Mouse (Mus musculus): ENCODE measurements around the gene Poll. TPM values are rescaled to one million over a fixed set of nuclear protein-coding genes. Genes with fewer than 3 reads are reported as not detected.

Poll gene
- 14.5 and 14.6 TPM in 2 replicates for polyA plus RNA-seq (2012; rRNA removed)

DNA sequence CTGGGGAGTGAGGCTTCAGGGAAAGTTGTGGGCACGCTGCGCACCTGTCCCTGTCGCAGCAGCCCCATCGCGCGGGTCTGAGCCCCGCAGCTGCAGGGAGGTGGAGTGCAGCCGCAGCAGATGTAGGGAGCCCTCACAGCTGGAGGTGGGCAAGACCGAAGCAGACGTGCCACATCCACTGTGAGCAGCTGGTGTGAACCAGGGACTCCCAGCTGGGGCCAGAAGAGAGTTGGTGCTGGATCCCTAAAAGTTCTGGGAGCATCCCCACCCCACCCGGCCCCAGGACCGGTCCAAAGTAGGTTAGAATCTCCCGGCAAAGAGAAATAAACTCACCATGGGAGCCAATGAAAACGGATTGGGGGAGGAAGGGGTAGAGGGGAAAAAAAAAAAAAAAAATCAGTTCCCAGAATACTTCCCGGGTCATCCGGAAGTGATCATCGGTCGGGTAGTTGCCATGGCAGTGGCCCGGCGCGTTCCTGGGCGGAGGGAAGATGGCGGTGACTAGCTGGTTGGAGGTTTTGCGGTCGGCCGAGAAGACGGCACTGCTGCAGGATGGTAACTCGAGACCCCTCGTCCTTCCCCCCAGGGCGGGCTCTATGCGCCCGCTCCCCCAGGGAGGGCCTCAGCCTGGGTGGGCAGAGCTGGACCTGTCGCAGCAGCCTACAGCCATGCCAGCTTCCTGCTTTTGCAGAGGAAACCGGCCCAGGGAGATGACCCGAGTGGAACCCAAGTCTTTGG lies at the start of gene Poll, which contains the start of gene Gm17018:
Gene Poll (minus strand): TSS at position 379 of the 738 bp plus-strand sequence.
Gene Gm17018 (plus strand): TSS at position 463 of the 738 bp plus-strand sequence.
- WGBS: under 1% methylated on average over 35 of the region's 35 CpGs
- H3K27ac ChIP-seq (ENCODE audit: insufficient read depth, low read length): no peak within 1 kb of the TSS
- peak; percentile 70; the same call in 1 of the 2 replicates for TF ChIP-seq POLR2A (IDR thresholded peaks at IDR 0.05; ENCODE audit: borderline replicate concordance, insufficient read depth, low read length)
- TF ChIP-seq CTCF (IDR thresholded peaks at IDR 0.05; ENCODE audit: borderline replicate concordance, insufficient read depth, low read depth, low read length): no peak
- H3K4me3 ChIP-seq (replicated peaks; ENCODE audit: insufficient read depth, low read depth, low read length): peak within 1 kb of the TSS; percentile 70
- peak; percentile 85 for DNase-seq
- no peaks in the 10 kb centered on the region for H3K4me1 ChIP-seq (ENCODE audit: control insufficient read depth, insufficient read depth, low read length)
- no peaks in the 10 kb centered on the region for H3K27me3 ChIP-seq (ENCODE audit: control insufficient read depth, insufficient read depth, low read length)

GRCm38 (mm10) chr19:45608648-45609339 lies 48.5 kb upstream of the Poll start:
- no peak for TF ChIP-seq POLR2A (IDR thresholded peaks at IDR 0.05; ENCODE audit: borderline replicate concordance, insufficient read depth, low read length)
- TF ChIP-seq CTCF (IDR thresholded peaks at IDR 0.05; ENCODE audit: borderline replicate concordance, insufficient read depth, low read depth, low read length): no peak
- Histone ChIP-seq H3K4me3 (replicated peaks; ENCODE audit: insufficient read depth, low read depth, low read length) (no peak overlapping the region), H3K4me1 (ENCODE audit: control insufficient read depth, insufficient read depth, low read length) (peaks cover 8% of the 10 kb centered on the region), H3K27me3 (ENCODE audit: control insufficient read depth, insufficient read depth, low read length) (no peaks in the 10 kb centered on the region), H3K27ac (ENCODE audit: insufficient read depth, low read length) (no peak overlapping the region)
- WGBS: 61% methylated on average over 13 of the region's 13 CpGs
- DNase-seq: no peak

DNA sequence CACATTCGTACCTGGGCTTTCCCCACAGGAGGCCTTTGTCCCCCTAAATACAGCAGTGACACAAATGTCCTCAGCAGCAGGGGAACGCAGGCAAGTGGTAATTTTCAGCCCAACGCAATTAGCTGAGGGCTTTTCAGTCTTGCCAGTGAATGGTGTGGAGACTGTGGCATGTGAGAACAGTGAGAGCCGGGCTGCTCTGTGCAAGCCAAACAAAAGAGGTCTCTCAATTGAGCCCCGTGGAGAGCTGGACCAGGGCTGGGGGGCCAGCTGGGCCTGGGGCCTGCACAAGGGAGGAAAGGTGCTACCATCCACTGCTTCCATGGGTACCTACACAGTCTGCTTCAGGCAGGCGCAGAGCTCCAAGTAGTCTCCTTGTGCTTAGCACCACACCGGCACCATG lies 47.1 kb upstream of the Poll start:
- 74% methylated on average over 7 of the region's 7 CpGs for WGBS
- Histone ChIP-seq H3K4me1 (ENCODE audit: control insufficient read depth, insufficient read depth, low read length) (peaks cover 8% of the 10 kb centered on the region), H3K27me3 (ENCODE audit: control insufficient read depth, insufficient read depth, low read length) (no peaks in the 10 kb centered on the region), H3K4me3 (replicated peaks; ENCODE audit: insufficient read depth, low read depth, low read length) (no peak overlapping the region), H3K27ac (ENCODE audit: insufficient read depth, low read length) (no peak overlapping the region)
- TF ChIP-seq POLR2A (IDR thresholded peaks at IDR 0.05; ENCODE audit: borderline replicate concordance, insufficient read depth, low read length) (no peak), CTCF (IDR thresholded peaks at IDR 0.05; ENCODE audit: borderline replicate concordance, insufficient read depth, low read depth, low read length) (no peak)
- DNase-seq: no peak

DNA sequence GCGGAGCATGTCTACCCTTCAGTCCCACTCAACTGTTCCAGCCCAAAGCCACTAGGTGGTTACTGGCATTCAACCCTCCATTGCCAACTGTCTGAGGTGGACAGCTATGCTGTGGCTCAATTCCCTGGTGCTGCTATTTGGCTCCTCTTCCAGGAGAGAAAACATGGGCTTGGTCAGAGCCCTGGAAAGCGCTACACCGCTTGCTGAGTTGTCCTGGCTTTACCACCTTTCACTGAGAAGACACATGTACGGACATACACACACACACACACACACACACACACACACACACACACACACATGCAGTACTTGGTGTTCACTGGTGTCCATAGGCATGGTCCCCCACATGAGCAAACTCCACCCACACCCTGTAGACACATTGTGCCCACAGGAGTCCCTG lies 46.4 kb upstream of the Poll start:
- peak; percentile 47 to 69 for DNase-seq
- Histone ChIP-seq H3K4me3 (replicated peaks; ENCODE audit: insufficient read depth, low read depth, low read length) (no peak overlapping the region), H3K4me1 (ENCODE audit: control insufficient read depth, insufficient read depth, low read length) (peaks cover 8% of the 10 kb centered on the region), H3K27me3 (ENCODE audit: control insufficient read depth, insufficient read depth, low read length) (no peaks in the 10 kb centered on the region), H3K27ac (ENCODE audit: insufficient read depth, low read length) (no peak overlapping the region)
- WGBS: 70% methylated on average over 4 of the region's 4 CpGs
- no peak for TF ChIP-seq CTCF (IDR thresholded peaks at IDR 0.05; ENCODE audit: borderline replicate concordance, insufficient read depth, low read depth, low read length)
- no peak for TF ChIP-seq POLR2A (IDR thresholded peaks at IDR 0.05; ENCODE audit: borderline replicate concordance, insufficient read depth, low read length)

GRCm38 (mm10) chr19:45602606-45603005 lies 42.3 kb upstream of the Poll start:
- no peak for DNase-seq
- TF ChIP-seq CTCF (IDR thresholded peaks at IDR 0.05; ENCODE audit: borderline replicate concordance, insufficient read depth, low read depth, low read length) (no peak), POLR2A (IDR thresholded peaks at IDR 0.05; ENCODE audit: borderline replicate concordance, insufficient read depth, low read length) (no peak)
- WGBS: 94% methylated on average over 5 of the region's 5 CpGs

GRCm38 (mm10) chr19:45597106-45597505 lies 36.8 kb upstream of the Poll start:
- DNase-seq: no peak
- WGBS: 81% methylated on average over 4 of the region's 4 CpGs
- Histone ChIP-seq H3K27me3 (ENCODE audit: control insufficient read depth, insufficient read depth, low read length) (no peaks in the 10 kb centered on the region), H3K4me1 (ENCODE audit: control insufficient read depth, insufficient read depth, low read length) (peaks cover 8% of the 10 kb centered on the region), H3K27ac (ENCODE audit: insufficient read depth, low read length) (no peak overlapping the region), H3K4me3 (replicated peaks; ENCODE audit: insufficient read depth, low read depth, low read length) (no peak overlapping the region)
- TF ChIP-seq CTCF (IDR thresholded peaks at IDR 0.05; ENCODE audit: borderline replicate concordance, insufficient read depth, low read depth, low read length) (no peak), POLR2A (IDR thresholded peaks at IDR 0.05; ENCODE audit: borderline replicate concordance, insufficient read depth, low read length) (no peak)

More at GRCm38 (mm10) chr19:45602606-45603005, 42.3 kb upstream of the Poll start:
- Histone ChIP-seq H3K27ac (ENCODE audit: insufficient read depth, low read length) (no peak overlapping the region), H3K27me3 (ENCODE audit: control insufficient read depth, insufficient read depth, low read length) (no peaks in the 10 kb centered on the region), H3K4me3 (replicated peaks; ENCODE audit: insufficient read depth, low read depth, low read length) (no peak overlapping the region), H3K4me1 (ENCODE audit: control insufficient read depth, insufficient read depth, low read length) (peaks cover 3% of the 10 kb centered on the region; the same call in 1 of the 2 replicates)

GRCm38 (mm10) chr19:45596434-45596833 lies 36.1 kb upstream of the Poll start:
- TF ChIP-seq CTCF (IDR thresholded peaks at IDR 0.05; ENCODE audit: borderline replicate concordance, insufficient read depth, low read depth, low read length) (no peak), POLR2A (IDR thresholded peaks at IDR 0.05; ENCODE audit: borderline replicate concordance, insufficient read depth, low read length) (no peak)
- Histone ChIP-seq H3K4me3 (replicated peaks; ENCODE audit: insufficient read depth, low read depth, low read length) (no peak overlapping the region), H3K4me1 (ENCODE audit: control insufficient read depth, insufficient read depth, low read length) (peaks cover 11% of the 10 kb centered on the region), H3K27ac (ENCODE audit: insufficient read depth, low read length) (no peak overlapping the region), H3K27me3 (ENCODE audit: control insufficient read depth, insufficient read depth, low read length) (no peaks in the 10 kb centered on the region)
- WGBS: 79% methylated on average over 6 of the region's 6 CpGs
- no peak for DNase-seq
